Mouse (Mus musculus) liver, adult 2 months (tissue): Measurements from ENCODE around the gene Fstl3. TPM values are rescaled to one million over a fixed set of nuclear protein-coding genes. Genes with fewer than 3 reads are reported as not detected.

Source experiments
- DNase-seq: peaks from one replicate; pipeline ENCODE4 v3.0.0-alpha.2; 2011; ENCODE audit warnings: low read depth, low spot score; ENCODE audit errors: extremely low read depth
- H3K27ac ChIP-seq: fragments of 200-500 bp; replicated peaks from 2 replicates; pipeline ENCODE4 v1.5.1; 2012; ENCODE audit warnings: low read depth, mild to moderate bottlenecking, control low read depth, inconsistent platforms, low read length; ENCODE audit not compliant: insufficient read depth
- H3K27me3 ChIP-seq: fragments of 200-500 bp; 2 replicates; pipeline ENCODE4 v1.6.1; 2012; ENCODE audit warnings: mild to moderate bottlenecking, moderate library complexity, low read length, inconsistent platforms; ENCODE audit not compliant: control insufficient read depth, insufficient read depth
- H3K36me3 ChIP-seq: fragments of 200-500 bp; 2 replicates; pipeline ENCODE4 v1.6.1; 2012; ENCODE audit warnings: low read length, inconsistent platforms; ENCODE audit not compliant: control insufficient read depth, insufficient read depth
- H3K4me1 ChIP-seq: fragments of 200-500 bp; 2 replicates; pipeline ENCODE4 v1.6.1; 2011; ENCODE audit warnings: low read length; ENCODE audit not compliant: control insufficient read depth, insufficient read depth
- H3K4me3 ChIP-seq: fragments of 200-500 bp; 2 replicates; pipeline ENCODE4 v1.5.1; 2011; ENCODE audit warnings: low read depth, mild to moderate bottlenecking, control low read depth, low read length, moderate library complexity; ENCODE audit not compliant: insufficient read depth
- H3K79me2 ChIP-seq: fragments of 200-500 bp; 2 replicates; pipeline ENCODE4 v1.6.1; 2012; ENCODE audit warnings: inconsistent platforms, mild to moderate bottlenecking, low read length, moderate library complexity; ENCODE audit not compliant: control insufficient read depth, insufficient read depth
- H3K9ac ChIP-seq: fragments of 200-500 bp; 2 replicates; pipeline ENCODE4 v1.6.1; 2012; ENCODE audit warnings: low read depth, mild to moderate bottlenecking, control low read depth, inconsistent platforms, low read length
- CTCF ChIP-seq: fragments of 200-500 bp; IDR thresholded peaks from 2 replicates; pipeline ENCODE4 v1.5.1; 2011; ENCODE audit warnings: low read depth, low read length, control low read depth
- POLR2A ChIP-seq: fragments of 200-500 bp; IDR thresholded peaks from 2 replicates; pipeline ENCODE4 v1.6.1; 2011; ENCODE audit warnings: low read length, control low read depth; ENCODE audit not compliant: insufficient read depth; ENCODE audit errors: extremely low read depth
- WGBS: fragments of 180-500 bp; shearing (Covaris S2); methylation state at CpG from one replicate; pipeline ENCODE4 v1.1.7; 2018; 5-methylcytosine and 5-hydroxymethylcytosine counted together
- polyA plus RNA-seq: library from polyadenylated mRNA; depleted of rRNA; stranded (reverse); fragments of >200 nt; gene quantifications from 2 replicates; pipeline ENCODE4 v1.2.3, GENCODE M21; 2012
- total RNA-seq: library from RNA; depleted of rRNA; stranded (reverse); fragments of >200 nt; gene quantifications from 2 replicates; pipeline ENCODE4 v1.2.3, GENCODE M21; 2014

Gene Fstl3
- total and polyA plus RNA-seq, 2 experiments = 0.09 to 0.18 TPM

GRCm38 (mm10) chr10:79783920-79784800 is 7.1 kb downstream of the Fstl3 start:
- DNase-seq = no peak
- no peak overlapping the region for H3K27ac ChIP-seq
- no peaks in the 10 kb centered on the region for H3K27me3 ChIP-seq
- no peak overlapping the region for H3K4me3 ChIP-seq
- WGBS = 56% methylated on average over 27 of the region's 27 CpGs
- H3K9ac ChIP-seq = no peak overlapping the region
- no peak for TF ChIP-seq POLR2A
- peak; percentile 47; the same call in 1 of the 2 replicates for TF ChIP-seq CTCF
- no peaks in the 10 kb centered on the region for H3K79me2 ChIP-seq
- H3K4me1 ChIP-seq = no peaks in the 10 kb centered on the region; the same call in 1 of the 2 replicates
- no peaks in the 10 kb centered on the region for H3K36me3 ChIP-seq

- TF ChIP-seq CTCF (peak; percentile 64), POLR2A (no peak)
- no peak overlapping the region for H3K9ac ChIP-seq
- no peaks in the 10 kb centered on the region for H3K36me3 ChIP-seq
- no peaks in the 10 kb centered on the region for H3K79me2 ChIP-seq
- WGBS = 35% methylated on average over 7 of the region's 7 CpGs
- H3K27ac ChIP-seq = no peak overlapping the region
- H3K27me3 ChIP-seq = 0 out of 2 replicates have a peak, but pooled peaks cover 1% of the 10 kb centered on the region
- H3K4me1 ChIP-seq = no peaks in the 10 kb centered on the region
- peak; percentile 53 for DNase-seq
- no peak overlapping the region for H3K4me3 ChIP-seq
Observed at GRCm38 (mm10) chr10:79788386-79789158, 11.5 kb downstream of the Fstl3 start.

DNA sequence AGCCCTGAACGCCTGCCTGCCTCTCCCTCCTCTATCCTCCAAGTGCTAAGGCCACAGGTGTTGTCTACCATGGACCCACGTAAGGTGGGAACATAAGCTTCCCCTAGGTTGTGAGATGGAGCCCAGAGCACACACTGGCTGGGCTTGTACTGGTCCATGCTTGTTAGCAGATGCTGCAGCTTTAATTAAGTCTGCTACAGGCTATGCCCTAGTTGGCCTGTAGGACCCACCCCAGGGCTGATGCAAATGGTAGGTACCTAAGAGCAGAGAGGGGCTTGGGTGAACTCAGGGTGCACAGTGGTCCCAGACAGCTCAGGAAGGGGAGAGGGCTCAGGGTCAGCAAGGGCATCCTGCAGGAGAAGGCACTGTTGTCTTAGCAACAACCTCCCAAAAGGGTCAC is 12.5 kb downstream of the Fstl3 start:
- Histone ChIP-seq H3K79me2 (no peaks in the 10 kb centered on the region), H3K27me3 (0 out of 2 replicates have a peak, but pooled peaks cover 5% of the 10 kb centered on the region), H3K4me3 (no peak overlapping the region), H3K27ac (no peak overlapping the region), H3K36me3 (no peaks in the 10 kb centered on the region), H3K4me1 (no peaks in the 10 kb centered on the region), H3K9ac (no peak overlapping the region)
- TF ChIP-seq POLR2A (no peak), CTCF (no peak)
- 75% methylated on average over 2 of the region's 2 CpGs for WGBS
- DNase-seq = no peak

DNA sequence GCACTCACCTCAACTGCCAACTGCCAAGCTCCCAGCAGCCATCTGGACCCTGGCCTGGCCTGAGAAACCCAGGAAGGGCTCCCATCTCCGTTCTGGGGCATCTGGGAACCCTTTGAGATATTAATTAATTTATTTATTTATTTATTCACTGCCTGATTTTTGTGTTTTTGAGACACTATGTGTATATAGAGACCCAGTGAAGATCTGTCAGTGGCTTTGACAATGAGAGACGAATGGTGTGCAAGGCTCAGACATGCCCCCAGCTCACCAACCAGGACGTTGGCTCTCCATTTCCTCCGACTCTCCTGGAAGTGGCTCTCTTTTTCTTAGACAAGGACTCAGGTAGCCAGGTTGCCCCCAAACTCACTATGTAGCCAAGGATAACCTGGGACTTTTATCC is 13.8 kb downstream of the Fstl3 start, which contains the start of gene Prss57:
Gene Prss57, minus strand, starts transcription at position 101 of the 400 bp plus-strand sequence.
- no peaks in the 10 kb centered on the region for H3K36me3 ChIP-seq
- no peaks in the 10 kb centered on the region for H3K4me1 ChIP-seq
- TF ChIP-seq CTCF (no peak), POLR2A (no peak)
- 0 out of 2 replicates have a peak, but pooled peaks cover 5% of the 10 kb centered on the region for H3K27me3 ChIP-seq
- H3K9ac ChIP-seq = no peak within 1 kb of the TSS
- DNase-seq = no peak
- H3K79me2 ChIP-seq = no peaks in the 10 kb centered on the region
- no peak within 1 kb of the TSS for H3K4me3 ChIP-seq
- 90% methylated on average over 4 of the region's 4 CpGs for WGBS
- H3K27ac ChIP-seq = no peak within 1 kb of the TSS

DNA sequence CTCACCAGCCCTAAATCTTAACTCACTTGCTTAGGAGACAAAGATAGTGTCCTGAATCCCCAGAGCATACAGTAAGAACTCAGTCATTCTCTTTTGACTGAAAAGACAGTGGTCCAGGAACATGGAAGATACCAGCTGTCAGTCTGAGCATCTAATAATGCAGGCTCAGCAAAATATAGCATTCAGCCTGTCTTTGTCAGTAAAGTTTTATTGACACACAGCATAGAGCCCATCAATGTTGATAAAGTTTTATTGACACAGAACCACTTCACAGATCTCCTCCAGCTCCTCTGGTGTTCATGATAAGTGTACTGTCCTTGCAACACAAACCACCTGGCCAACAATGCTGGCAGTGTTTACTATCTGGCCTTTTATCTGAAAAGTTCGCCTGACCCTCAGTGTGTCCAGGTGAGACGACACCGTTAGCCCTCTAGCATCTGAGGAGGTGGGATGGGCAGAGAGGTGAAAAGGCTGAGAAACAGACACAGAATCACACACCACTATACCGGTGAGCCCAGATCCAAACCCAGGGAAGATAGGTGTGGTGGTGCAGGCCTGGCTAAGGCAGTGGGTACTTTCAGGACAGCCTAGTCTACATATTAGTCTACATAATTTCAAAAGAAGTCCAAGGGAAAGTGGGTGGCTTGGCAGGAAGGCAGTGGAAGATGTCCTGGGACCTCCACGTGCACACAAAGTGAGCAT is 15.4 kb downstream of the Fstl3 start:
- TF ChIP-seq POLR2A = no peak
- TF ChIP-seq CTCF = no peak
- no peak overlapping the region for H3K4me3 ChIP-seq
- H3K79me2 ChIP-seq = no peaks in the 10 kb centered on the region
- no peaks in the 10 kb centered on the region for H3K36me3 ChIP-seq
- WGBS = 78% methylated on average over 5 of the region's 5 CpGs
- no peak overlapping the region for H3K9ac ChIP-seq
- DNase-seq = no peak
- 0 out of 2 replicates have a peak, but pooled peaks cover 5% of the 10 kb centered on the region for H3K27me3 ChIP-seq
- H3K27ac ChIP-seq = no peak overlapping the region
- no peaks in the 10 kb centered on the region for H3K4me1 ChIP-seq
